Mouse (Mus musculus): ENCODE data around the gene B4galt2. TPM values are rescaled to one million over a fixed set of nuclear protein-coding genes. Genes with fewer than 3 reads are reported as not detected.

B4galt2 gene
- total RNA-seq (2015) = 0.54 TPM in 2 replicates
- not detected in 2 replicates for total RNA-seq (2017)

- ATAC-seq (replicated peaks; ENCODE audit: poor library complexity) = no peak
These were observed at the start of gene B4galt2 for GRCm38 (mm10) chr4:117882701-117883691. Gene B4galt2, minus strand, starts transcription at chr4:117883487.

GRCm38 (mm10) chr4:117929391-117929881, 46.1 kb upstream of the B4galt2 start, which contains the start of gene Artn:
Gene Artn, minus strand, starts transcription at chr4:117929763.
- ATAC-seq (replicated peaks; ENCODE audit: poor library complexity) = no peak

- peak; percentile 86 for ATAC-seq (replicated peaks; ENCODE audit: poor library complexity)
These were observed 45.5 kb upstream of the B4galt2 start for GRCm38 (mm10) chr4:117928699-117929241.

- peak; percentile 46 for ATAC-seq (replicated peaks; ENCODE audit: poor library complexity)
These were observed 44.9 kb upstream of the B4galt2 start for GRCm38 (mm10) chr4:117928234-117928633.

- peak; percentile 25 for ATAC-seq (replicated peaks; ENCODE audit: poor library complexity)
These were observed 43.5 kb upstream of the B4galt2 start for GRCm38 (mm10) chr4:117926545-117927482.

GRCm38 (mm10) chr4:117924916-117925315, 41.6 kb upstream of the B4galt2 start:
- no peak for ATAC-seq (replicated peaks; ENCODE audit: poor library complexity)

GRCm38 (mm10) chr4:117923450-117923849, 40.2 kb upstream of the B4galt2 start:
- no peak for ATAC-seq (replicated peaks; ENCODE audit: poor library complexity)

- no peak for ATAC-seq (replicated peaks; ENCODE audit: poor library complexity)
These were observed 38.1 kb upstream of the B4galt2 start for GRCm38 (mm10) chr4:117921358-117921757.

- peak; percentile 20; the same call in 1 of the 2 replicates for ATAC-seq (replicated peaks; ENCODE audit: poor library complexity)
These were observed 35.5 kb upstream of the B4galt2 start for GRCm38 (mm10) chr4:117918762-117919161.

- ATAC-seq (replicated peaks; ENCODE audit: poor library complexity) = no peak
These were observed 35.0 kb upstream of the B4galt2 start for GRCm38 (mm10) chr4:117918261-117918660.

GRCm38 (mm10) chr4:117917847-117918246, 34.6 kb upstream of the B4galt2 start:
- no peak for ATAC-seq (replicated peaks; ENCODE audit: poor library complexity)

- ATAC-seq (replicated peaks; ENCODE audit: poor library complexity) = no peak
These were observed 34.1 kb upstream of the B4galt2 start for GRCm38 (mm10) chr4:117917402-117917801.

GRCm38 (mm10) chr4:117916386-117916785, 33.1 kb upstream of the B4galt2 start:
- ATAC-seq (replicated peaks; ENCODE audit: poor library complexity) = no peak

- ATAC-seq (replicated peaks; ENCODE audit: poor library complexity) = 0 out of 2 replicates have a peak, but pooled peaks have one; percentile 4
These were observed 32.3 kb upstream of the B4galt2 start for GRCm38 (mm10) chr4:117915489-117916105.

GRCm38 (mm10) chr4:117914591-117915442, 31.5 kb upstream of the B4galt2 start, which contains the start of gene Ipo13:
Gene Ipo13, minus strand, starts transcription at chr4:117914999.
- peak; percentile 83 for ATAC-seq (replicated peaks; ENCODE audit: poor library complexity)

GRCm38 (mm10) chr4:117914031-117914430, 30.7 kb upstream of the B4galt2 start:
- no peak for ATAC-seq (replicated peaks; ENCODE audit: poor library complexity)

- ATAC-seq (replicated peaks; ENCODE audit: poor library complexity) = no peak
These were observed 30.1 kb upstream of the B4galt2 start for GRCm38 (mm10) chr4:117913421-117913820.

GRCm38 (mm10) chr4:117912685-117913273, 29.5 kb upstream of the B4galt2 start:
- no peak for ATAC-seq (replicated peaks; ENCODE audit: poor library complexity)

GRCm38 (mm10) chr4:117912131-117912561, 28.9 kb upstream of the B4galt2 start:
- ATAC-seq (replicated peaks; ENCODE audit: poor library complexity) = no peak

Data from megakaryocyte progenitor cell, adult 5-6 weeks (primary cell).